Mouse (Mus musculus): ENCODE results near the gene Slc16a2. TPM values are rescaled to one million over a fixed set of nuclear protein-coding genes. Genes with fewer than 3 reads are reported as not detected.
"Not testable (repeated sequence)": the region's sequence is repeated elsewhere in the genome, so short reads cannot be mapped to it uniquely, and the experiment has no call there.

Gene Slc16a2
- polyA plus RNA-seq, 1 experiment from 2014 or later = 27.5 TPM

DNA sequence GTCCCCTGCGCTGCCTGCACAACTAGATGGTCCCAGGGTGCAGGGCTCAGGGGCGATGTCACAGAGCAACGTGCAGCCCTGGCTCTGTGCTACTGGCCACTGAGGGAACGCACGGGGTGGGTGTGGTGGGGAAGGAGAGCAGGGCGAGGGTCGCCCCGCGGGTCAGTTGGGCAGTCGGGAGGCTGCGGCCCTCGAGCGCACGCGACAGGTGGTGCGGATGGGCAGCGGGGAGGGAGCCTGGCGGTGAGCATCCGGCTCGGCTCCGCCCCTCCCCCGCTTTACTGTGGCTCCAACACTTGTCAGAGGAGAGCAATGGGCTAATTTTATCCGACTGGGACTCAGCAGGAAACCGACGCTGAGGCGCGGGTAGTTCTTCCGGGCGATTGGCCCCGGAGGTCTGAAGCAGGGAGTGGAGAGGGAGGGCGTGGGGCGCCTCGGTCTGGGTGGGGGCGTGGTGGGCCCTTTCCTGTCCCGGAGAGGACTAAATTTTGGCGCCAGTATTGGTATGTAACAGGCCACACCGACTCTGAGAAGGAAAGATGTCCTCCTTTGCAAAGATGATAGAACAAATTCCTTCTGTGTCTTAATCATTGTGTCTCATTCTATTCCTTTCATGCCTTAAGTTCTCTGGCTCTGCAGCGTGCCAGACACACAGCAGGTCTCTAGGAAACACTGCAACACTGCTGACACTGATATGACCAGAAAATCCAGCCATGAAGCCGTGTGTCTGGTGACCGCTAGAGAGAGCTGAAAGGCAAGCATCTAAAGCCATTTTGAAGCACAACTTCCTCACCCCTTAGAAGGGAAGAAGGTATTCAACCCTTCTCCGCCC lies 126.4 kb downstream of the Slc16a2 start:
- DNase-seq (ENCODE audit: low spot score) = peak; percentile 75
- Histone ChIP-seq H3K4me2 (ENCODE audit: low read length) (peak overlapping the region; percentile 72), H3K4me1 (ENCODE audit: control insufficient read depth, insufficient read depth, low read length) (no peaks in the 10 kb centered on the region), H3K9ac (ENCODE audit: low read length) (peak overlapping the region; percentile 61), H3K27me3 (replicated peaks; ENCODE audit: control insufficient read depth, insufficient read depth, low read length) (peaks cover 23% of the 10 kb centered on the region), H3K27ac (ENCODE audit: low read depth, low read length) (peak overlapping the region; percentile 80; the same call in 1 of the 2 replicates), H3K36me3 (ENCODE audit: control insufficient read depth, insufficient read depth, low read length) (no peaks in the 10 kb centered on the region), H3K9me3 (replicated peaks; ENCODE audit: control insufficient read depth, low read length) (no peaks in the 10 kb centered on the region), H3K4me3 (ENCODE audit: low read depth, low read length) (peak overlapping the region; percentile 37)
- ATAC-seq = peak; percentile 76
- 1% methylated on average over 39 of the region's 41 CpGs for WGBS

DNA sequence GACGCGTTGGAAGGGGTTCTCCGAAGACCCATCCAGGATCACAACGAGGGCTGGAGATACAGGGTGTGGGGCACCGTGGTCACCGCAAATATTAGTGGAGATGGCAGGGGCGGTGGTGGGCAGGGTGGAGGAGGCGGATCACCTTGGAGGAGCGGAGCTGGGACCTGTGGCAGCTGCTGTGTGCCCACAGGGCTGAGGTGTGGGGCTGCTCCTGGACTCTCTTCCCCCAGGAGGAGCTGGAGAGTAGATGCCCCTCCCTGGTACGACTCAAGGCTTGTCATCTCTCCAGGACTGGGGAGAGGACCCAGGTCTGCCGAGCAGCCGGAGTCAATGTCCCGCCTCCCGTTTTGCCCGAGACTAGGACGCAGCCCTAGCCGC lies 127.0 kb downstream of the Slc16a2 start:
- H3K4me1 ChIP-seq (ENCODE audit: control insufficient read depth, insufficient read depth, low read length) = no peaks in the 10 kb centered on the region
- peak overlapping the region; percentile 37 for H3K4me3 ChIP-seq (ENCODE audit: low read depth, low read length)
- H3K9ac ChIP-seq (ENCODE audit: low read length) = peak overlapping the region; percentile 61
- no peak for DNase-seq (ENCODE audit: low spot score)
- peak; percentile 49 for ATAC-seq
- no peaks in the 10 kb centered on the region for H3K36me3 ChIP-seq (ENCODE audit: control insufficient read depth, insufficient read depth, low read length)
- H3K9me3 ChIP-seq (replicated peaks; ENCODE audit: control insufficient read depth, low read length) = no peaks in the 10 kb centered on the region
- WGBS = 7% methylated on average over 16 of the region's 17 CpGs
- H3K4me2 ChIP-seq (ENCODE audit: low read length) = peak overlapping the region; percentile 72
- no peak overlapping the region for H3K27ac ChIP-seq (ENCODE audit: low read depth, low read length)
- H3K27me3 ChIP-seq (replicated peaks; ENCODE audit: control insufficient read depth, insufficient read depth, low read length) = peaks cover 23% of the 10 kb centered on the region

DNA sequence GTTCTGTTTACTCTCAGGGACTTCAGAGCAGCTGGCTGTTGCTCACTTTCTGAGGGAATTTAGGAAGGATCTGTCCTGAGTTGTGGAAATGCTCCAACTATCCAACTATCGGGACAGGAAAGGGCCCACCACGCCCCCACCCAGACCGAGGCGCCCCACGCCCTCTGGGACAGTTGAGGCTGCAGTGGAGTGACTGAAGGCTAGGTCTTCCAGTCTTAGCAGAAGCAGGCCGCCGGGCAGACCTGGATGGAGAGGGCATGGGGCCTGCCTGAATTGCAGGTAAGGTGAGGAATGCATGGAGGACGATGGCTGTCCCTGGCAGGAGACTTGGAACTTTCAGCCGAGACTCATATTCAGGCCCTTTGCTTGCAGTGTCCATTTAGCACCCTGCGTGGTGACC lies 127.4 kb downstream of the Slc16a2 start:
- H3K4me1 ChIP-seq (ENCODE audit: control insufficient read depth, insufficient read depth, low read length) = no peaks in the 10 kb centered on the region
- H3K36me3 ChIP-seq (ENCODE audit: control insufficient read depth, insufficient read depth, low read length) = no peaks in the 10 kb centered on the region
- DNase-seq (ENCODE audit: low spot score) (no peak), ATAC-seq (no peak)
- no peak overlapping the region for H3K27ac ChIP-seq (ENCODE audit: low read depth, low read length)
- WGBS = 36% methylated on average over 10 of the region's 10 CpGs
- peak overlapping the region; percentile 72 for H3K4me2 ChIP-seq (ENCODE audit: low read length)
- no peak overlapping the region for H3K4me3 ChIP-seq (ENCODE audit: low read depth, low read length)
- H3K9me3 ChIP-seq (replicated peaks; ENCODE audit: control insufficient read depth, low read length) = no peaks in the 10 kb centered on the region
- no peak overlapping the region for H3K9ac ChIP-seq (ENCODE audit: low read length)
- peaks cover 23% of the 10 kb centered on the region for H3K27me3 ChIP-seq (replicated peaks; ENCODE audit: control insufficient read depth, insufficient read depth, low read length)

DNA sequence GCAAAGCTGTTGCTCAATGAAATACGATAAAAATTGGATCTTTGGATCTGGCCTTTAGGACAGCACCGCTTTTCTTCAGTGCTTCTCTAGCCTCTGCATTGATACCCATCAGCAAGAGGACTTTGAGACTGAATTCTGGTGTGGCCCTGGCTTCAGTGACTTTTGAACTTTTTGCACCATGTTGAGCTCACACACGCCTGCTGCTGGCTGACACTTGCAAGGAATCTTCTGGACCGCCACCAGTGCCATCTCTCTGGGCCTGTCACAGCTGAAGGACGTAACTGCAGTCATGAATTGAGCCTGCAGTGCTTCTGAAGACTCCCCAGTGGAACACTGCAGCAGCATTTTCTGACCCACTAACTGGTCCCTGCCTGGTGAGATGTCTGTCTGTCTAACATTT lies 128.9 kb downstream of the Slc16a2 start:
- Histone ChIP-seq H3K9me3 (replicated peaks; ENCODE audit: control insufficient read depth, low read length) (no peaks in the 10 kb centered on the region), H3K36me3 (ENCODE audit: control insufficient read depth, insufficient read depth, low read length) (no peaks in the 10 kb centered on the region), H3K27ac (ENCODE audit: low read depth, low read length) (no peak overlapping the region), H3K9ac (ENCODE audit: low read length) (no peak overlapping the region), H3K4me3 (ENCODE audit: low read depth, low read length) (no peak overlapping the region), H3K27me3 (replicated peaks; ENCODE audit: control insufficient read depth, insufficient read depth, low read length) (peaks cover 24% of the 10 kb centered on the region), H3K4me1 (ENCODE audit: control insufficient read depth, insufficient read depth, low read length) (no peaks in the 10 kb centered on the region), H3K4me2 (ENCODE audit: low read length) (no peak overlapping the region)
- DNase-seq (ENCODE audit: low spot score) = no peak
- ATAC-seq = no peak
- WGBS = 81% methylated on average over 5 of the region's 5 CpGs

DNA sequence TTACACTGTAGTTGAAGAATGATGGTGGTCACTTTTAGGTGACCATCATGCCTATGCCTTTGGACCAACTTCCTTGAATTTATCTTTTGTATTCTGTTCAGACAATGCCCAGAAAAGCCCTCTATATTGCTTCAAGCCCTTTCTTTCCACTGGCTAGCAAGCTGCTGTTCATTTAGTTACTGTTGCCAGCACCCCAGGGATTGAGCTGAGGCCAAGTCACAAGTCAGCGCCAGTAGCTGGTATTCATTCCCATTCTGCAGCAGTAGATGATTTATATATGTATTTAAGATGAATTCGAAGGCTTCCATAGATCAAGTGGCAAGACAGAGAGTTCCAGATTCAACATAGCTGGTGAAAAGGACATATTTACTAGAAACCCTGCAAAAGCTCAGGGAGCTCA lies 133.2 kb downstream of the Slc16a2 start:
- ATAC-seq = no peak
- no peak overlapping the region for H3K27ac ChIP-seq (ENCODE audit: low read depth, low read length)
- DNase-seq (ENCODE audit: low spot score) = no peak
- peaks cover 15% of the 10 kb centered on the region for H3K27me3 ChIP-seq (replicated peaks; ENCODE audit: control insufficient read depth, insufficient read depth, low read length)
- H3K4me2 ChIP-seq (ENCODE audit: low read length) = no peak overlapping the region
- no peaks in the 10 kb centered on the region for H3K4me1 ChIP-seq (ENCODE audit: control insufficient read depth, insufficient read depth, low read length)
- WGBS = 84% methylated on average over 2 of the region's 2 CpGs
- H3K36me3 ChIP-seq (ENCODE audit: control insufficient read depth, insufficient read depth, low read length) = no peaks in the 10 kb centered on the region
- no peak overlapping the region for H3K4me3 ChIP-seq (ENCODE audit: low read depth, low read length)
- no peak overlapping the region for H3K9ac ChIP-seq (ENCODE audit: low read length)
- no peaks in the 10 kb centered on the region for H3K9me3 ChIP-seq (replicated peaks; ENCODE audit: control insufficient read depth, low read length)

DNA sequence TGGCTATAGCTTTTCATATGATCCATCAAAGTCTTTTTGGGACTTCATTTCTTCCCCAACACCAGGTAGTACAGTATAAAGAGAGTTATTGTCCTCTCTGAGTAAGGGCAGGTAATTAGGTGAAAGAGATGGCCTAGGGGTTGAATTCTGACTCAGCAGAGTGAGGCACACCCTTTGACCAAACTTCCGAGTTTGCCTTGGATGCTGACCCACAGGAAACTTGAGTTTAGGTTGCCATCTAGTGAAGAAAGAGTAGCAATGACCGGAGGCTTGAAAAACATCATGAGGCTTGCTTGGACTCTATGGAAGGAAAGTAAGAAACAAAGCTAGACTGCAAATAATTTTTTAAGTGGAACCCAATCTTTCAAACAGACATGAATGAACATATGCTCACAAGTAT lies 147.1 kb downstream of the Slc16a2 start:
- H3K9me3 ChIP-seq (replicated peaks; ENCODE audit: control insufficient read depth, low read length) = no peaks in the 10 kb centered on the region
- DNase-seq (ENCODE audit: low spot score) = peak; percentile 11
- no peaks in the 10 kb centered on the region for H3K4me1 ChIP-seq (ENCODE audit: control insufficient read depth, insufficient read depth, low read length)
- H3K27me3 ChIP-seq (replicated peaks; ENCODE audit: control insufficient read depth, insufficient read depth, low read length) = no peaks in the 10 kb centered on the region
- no peak overlapping the region for H3K9ac ChIP-seq (ENCODE audit: low read length)
- H3K27ac ChIP-seq (ENCODE audit: low read depth, low read length) = no peak overlapping the region
- 26% methylated on average over 2 of the region's 2 CpGs for WGBS
- H3K4me3 ChIP-seq (ENCODE audit: low read depth, low read length) = no peak overlapping the region
- H3K4me2 ChIP-seq (ENCODE audit: low read length) = no peak overlapping the region
- no peak for ATAC-seq
- H3K36me3 ChIP-seq (ENCODE audit: control insufficient read depth, insufficient read depth, low read length) = no peaks in the 10 kb centered on the region

DNA sequence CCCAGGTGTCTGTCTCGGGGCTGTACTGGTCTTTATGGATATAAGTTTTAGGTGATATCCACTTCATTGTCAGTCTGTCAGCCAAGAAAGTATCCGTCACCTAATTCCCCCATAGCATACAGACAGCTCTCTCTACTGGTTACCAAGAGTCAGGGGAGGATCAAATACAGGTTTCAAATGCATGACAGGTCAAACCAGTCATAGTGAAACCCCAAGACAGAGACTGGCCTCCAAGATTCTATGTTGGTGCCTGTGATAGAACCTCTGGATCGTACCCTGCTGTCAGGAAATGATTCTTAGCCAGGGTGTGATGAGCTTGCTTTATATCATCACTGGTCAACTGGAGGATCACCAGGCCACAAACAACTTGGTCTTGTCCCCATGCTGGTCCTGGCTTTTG lies 148.0 kb downstream of the Slc16a2 start:
- no peaks in the 10 kb centered on the region for H3K4me1 ChIP-seq (ENCODE audit: control insufficient read depth, insufficient read depth, low read length)
- DNase-seq (ENCODE audit: low spot score) = no peak
- 72% methylated on average over 3 of the region's 3 CpGs for WGBS
- no peaks in the 10 kb centered on the region for H3K27me3 ChIP-seq (replicated peaks; ENCODE audit: control insufficient read depth, insufficient read depth, low read length)
- H3K9ac ChIP-seq (ENCODE audit: low read length) = no peak overlapping the region
- no peak overlapping the region for H3K4me3 ChIP-seq (ENCODE audit: low read depth, low read length)
- H3K4me2 ChIP-seq (ENCODE audit: low read length) = no peak overlapping the region
- ATAC-seq = no peak
- no peaks in the 10 kb centered on the region for H3K36me3 ChIP-seq (ENCODE audit: control insufficient read depth, insufficient read depth, low read length)
- no peak overlapping the region for H3K27ac ChIP-seq (ENCODE audit: low read depth, low read length)
- H3K9me3 ChIP-seq (replicated peaks; ENCODE audit: control insufficient read depth, low read length) = no peaks in the 10 kb centered on the region

DNA sequence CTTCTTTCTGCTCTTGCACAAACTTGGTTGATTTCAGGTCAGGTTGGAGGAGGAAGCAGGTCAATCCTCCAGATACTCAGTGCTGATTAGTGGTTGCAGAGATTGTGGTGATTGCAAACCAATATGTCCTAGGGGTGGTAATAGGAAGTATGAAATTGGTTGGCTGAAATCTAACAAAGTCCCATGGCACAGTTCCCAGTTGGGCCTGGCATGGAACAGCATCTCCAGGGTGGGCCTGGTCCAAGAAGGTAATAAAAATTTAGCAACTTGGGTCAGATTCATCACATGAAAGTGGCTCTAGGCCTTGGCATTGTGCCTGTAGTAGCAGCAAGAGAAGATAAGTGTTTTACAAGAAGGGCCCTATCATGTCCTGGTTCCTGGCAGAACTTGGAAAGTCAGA lies 151.5 kb downstream of the Slc16a2 start:
- Histone ChIP-seq H3K9ac (ENCODE audit: low read length) (no peak overlapping the region), H3K4me1 (ENCODE audit: control insufficient read depth, insufficient read depth, low read length) (no peaks in the 10 kb centered on the region), H3K4me3 (ENCODE audit: low read depth, low read length) (no peak overlapping the region), H3K36me3 (ENCODE audit: control insufficient read depth, insufficient read depth, low read length) (no peaks in the 10 kb centered on the region), H3K27me3 (replicated peaks; ENCODE audit: control insufficient read depth, insufficient read depth, low read length) (0 out of 2 replicates have a peak, but pooled peaks cover 4% of the 10 kb centered on the region), H3K27ac (ENCODE audit: low read depth, low read length) (no peak overlapping the region), H3K9me3 (replicated peaks; ENCODE audit: control insufficient read depth, low read length) (no peaks in the 10 kb centered on the region), H3K4me2 (ENCODE audit: low read length) (no peak overlapping the region)
- ATAC-seq (no peak), DNase-seq (ENCODE audit: low spot score) (no peak)

GRCm38 (mm10) chrX:103664445-103664844 lies 157.3 kb downstream of the Slc16a2 start:
- H3K4me2 ChIP-seq (ENCODE audit: low read length); H3K27ac ChIP-seq (ENCODE audit: low read depth, low read length); H3K9me3 ChIP-seq (replicated peaks; ENCODE audit: control insufficient read depth, low read length); H3K4me1 ChIP-seq (ENCODE audit: control insufficient read depth, insufficient read depth, low read length); H3K27me3 ChIP-seq (replicated peaks; ENCODE audit: control insufficient read depth, insufficient read depth, low read length); DNase-seq (ENCODE audit: low spot score); H3K4me3 ChIP-seq (ENCODE audit: low read depth, low read length); H3K36me3 ChIP-seq (ENCODE audit: control insufficient read depth, insufficient read depth, low read length); ATAC-seq; H3K9ac ChIP-seq (ENCODE audit: low read length): not testable (repeated sequence)
- 89% methylated on average over 10 of the region's 10 CpGs for WGBS
